Mouse (Mus musculus): ENCODE measurements around the gene Zfp740. TPM values are rescaled to one million over a fixed set of nuclear protein-coding genes. Genes with fewer than 3 reads are reported as not detected.
A peak's percentile ranks its signal among the peaks of the same experiment; 100 is the strongest.
"Not testable (repeated sequence)": the region's sequence is repeated elsewhere in the genome, so short reads cannot be mapped to it uniquely, and the experiment has no call there.

Gene Zfp740
- 67.5 and 71.1 TPM in 2 replicates for polyA plus RNA-seq (2014; fragmentation: Nextera tagmentation; extraction: Ambion mirVana)

- Histone ChIP-seq H3K27me3 (ENCODE audit: control insufficient read depth, insufficient read depth, low read length) (no peaks in the 10 kb centered on the region), H3K9ac (ENCODE audit: low read length) (peak within 1 kb of the TSS; percentile 86), H3K27ac (replicated peaks; ENCODE audit: low read depth, low read length) (peak within 1 kb of the TSS; percentile 99), H3K4me3 (ENCODE audit: low read depth, low read length) (peak within 1 kb of the TSS; percentile 79), H3K4me2 (ENCODE audit: low read depth, severe bottlenecking) (peak within 1 kb of the TSS; percentile 46), H3K9me3 (ENCODE audit: control insufficient read depth, low read length) (no peaks in the 10 kb centered on the region), H3K36me3 (ENCODE audit: control insufficient read depth, insufficient read depth, low read length) (peaks cover 8% of the 10 kb centered on the region; the same call in 1 of the 2 replicates), H3K4me1 (ENCODE audit: control insufficient read depth, insufficient read depth, low read length) (peaks cover 16% of the 10 kb centered on the region)
- peak; percentile 91 for ATAC-seq (ENCODE audit: insufficient number of reproducible peaks, low FRiP score, low TSS enrichment, low read depth)
- WGBS: under 1% methylated on average over 58 of the region's 68 CpGs
- peak; percentile 97 for DNase-seq (ENCODE audit: low spot score)
Observed at GRCm38 (mm10) chr15:102202971-102203834, at the start of gene Zfp740. Gene Zfp740, plus strand, starts transcription at chr15:102203249.

- ATAC-seq (ENCODE audit: insufficient number of reproducible peaks, low FRiP score, low TSS enrichment, low read depth); H3K9me3 ChIP-seq (ENCODE audit: control insufficient read depth, low read length); H3K4me3 ChIP-seq (ENCODE audit: low read depth, low read length); H3K4me2 ChIP-seq (ENCODE audit: low read depth, severe bottlenecking); H3K36me3 ChIP-seq (ENCODE audit: control insufficient read depth, insufficient read depth, low read length); H3K27ac ChIP-seq (replicated peaks; ENCODE audit: low read depth, low read length); H3K9ac ChIP-seq (ENCODE audit: low read length); DNase-seq (ENCODE audit: low spot score); H3K27me3 ChIP-seq (ENCODE audit: control insufficient read depth, insufficient read depth, low read length): not testable (repeated sequence)
- WGBS: 91% methylated on average over 6 of the region's 6 CpGs
- H3K4me1 ChIP-seq (ENCODE audit: control insufficient read depth, insufficient read depth, low read length): peaks cover 12% of the 10 kb centered on the region
Observed at GRCm38 (mm10) chr15:102155006-102155405, 48.0 kb upstream of the Zfp740 start.

GRCm38 (mm10) chr15:102156836-102157235 lies 46.2 kb upstream of the Zfp740 start:
- H3K4me3 ChIP-seq (ENCODE audit: low read depth, low read length): no peak overlapping the region
- ATAC-seq (ENCODE audit: insufficient number of reproducible peaks, low FRiP score, low TSS enrichment, low read depth) (no peak), DNase-seq (ENCODE audit: low spot score) (no peak)
- no peak overlapping the region for H3K9ac ChIP-seq (ENCODE audit: low read length)
- WGBS: 50% methylated on average over 20 of the region's 20 CpGs
- H3K4me2 ChIP-seq (ENCODE audit: low read depth, severe bottlenecking): no peak overlapping the region
- H3K4me1 ChIP-seq (ENCODE audit: control insufficient read depth, insufficient read depth, low read length): peaks cover 3% of the 10 kb centered on the region; the same call in 1 of the 2 replicates
- H3K27ac ChIP-seq (replicated peaks; ENCODE audit: low read depth, low read length): no peak overlapping the region
- no peaks in the 10 kb centered on the region for H3K27me3 ChIP-seq (ENCODE audit: control insufficient read depth, insufficient read depth, low read length)
- H3K9me3 ChIP-seq (ENCODE audit: control insufficient read depth, low read length): no peaks in the 10 kb centered on the region
- no peaks in the 10 kb centered on the region for H3K36me3 ChIP-seq (ENCODE audit: control insufficient read depth, insufficient read depth, low read length)

GRCm38 (mm10) chr15:102160415-102161060 lies 42.5 kb upstream of the Zfp740 start:
- no peak overlapping the region for H3K27ac ChIP-seq (replicated peaks; ENCODE audit: low read depth, low read length)
- WGBS: 57% methylated on average over 27 of the region's 27 CpGs
- no peaks in the 10 kb centered on the region for H3K36me3 ChIP-seq (ENCODE audit: control insufficient read depth, insufficient read depth, low read length)
- no peak for ATAC-seq (ENCODE audit: insufficient number of reproducible peaks, low FRiP score, low TSS enrichment, low read depth)
- H3K9me3 ChIP-seq (ENCODE audit: control insufficient read depth, low read length): no peaks in the 10 kb centered on the region
- no peak overlapping the region for H3K9ac ChIP-seq (ENCODE audit: low read length)
- no peak overlapping the region for H3K4me3 ChIP-seq (ENCODE audit: low read depth, low read length)
- DNase-seq (ENCODE audit: low spot score): no peak
- no peaks in the 10 kb centered on the region for H3K4me1 ChIP-seq (ENCODE audit: control insufficient read depth, insufficient read depth, low read length)
- no peaks in the 10 kb centered on the region for H3K27me3 ChIP-seq (ENCODE audit: control insufficient read depth, insufficient read depth, low read length)
- no peak overlapping the region for H3K4me2 ChIP-seq (ENCODE audit: low read depth, severe bottlenecking)

- Histone ChIP-seq H3K27ac (replicated peaks; ENCODE audit: low read depth, low read length) (no peak overlapping the region), H3K36me3 (ENCODE audit: control insufficient read depth, insufficient read depth, low read length) (no peaks in the 10 kb centered on the region), H3K4me1 (ENCODE audit: control insufficient read depth, insufficient read depth, low read length) (peaks cover 11% of the 10 kb centered on the region; the same call in 1 of the 2 replicates), H3K9ac (ENCODE audit: low read length) (no peak overlapping the region), H3K27me3 (ENCODE audit: control insufficient read depth, insufficient read depth, low read length) (no peaks in the 10 kb centered on the region), H3K9me3 (ENCODE audit: control insufficient read depth, low read length) (no peaks in the 10 kb centered on the region), H3K4me2 (ENCODE audit: low read depth, severe bottlenecking) (no peak overlapping the region), H3K4me3 (ENCODE audit: low read depth, low read length) (no peak overlapping the region)
- DNase-seq (ENCODE audit: low spot score) (no peak), ATAC-seq (ENCODE audit: insufficient number of reproducible peaks, low FRiP score, low TSS enrichment, low read depth) (no peak)
- WGBS: 62% methylated on average over 3 of the region's 3 CpGs
Observed at GRCm38 (mm10) chr15:102163900-102164693, 39.0 kb upstream of the Zfp740 start.

GRCm38 (mm10) chr15:102165468-102166100 lies 37.5 kb upstream of the Zfp740 start:
- H3K27me3 ChIP-seq (ENCODE audit: control insufficient read depth, insufficient read depth, low read length): no peaks in the 10 kb centered on the region
- 54% methylated on average over 6 of the region's 6 CpGs for WGBS
- no peak for DNase-seq (ENCODE audit: low spot score)
- no peak overlapping the region for H3K4me3 ChIP-seq (ENCODE audit: low read depth, low read length)
- no peak overlapping the region for H3K4me2 ChIP-seq (ENCODE audit: low read depth, severe bottlenecking)
- no peaks in the 10 kb centered on the region for H3K36me3 ChIP-seq (ENCODE audit: control insufficient read depth, insufficient read depth, low read length)
- no peaks in the 10 kb centered on the region for H3K9me3 ChIP-seq (ENCODE audit: control insufficient read depth, low read length)
- no peak for ATAC-seq (ENCODE audit: insufficient number of reproducible peaks, low FRiP score, low TSS enrichment, low read depth)
- H3K9ac ChIP-seq (ENCODE audit: low read length): no peak overlapping the region
- peaks cover 11% of the 10 kb centered on the region; the same call in 1 of the 2 replicates for H3K4me1 ChIP-seq (ENCODE audit: control insufficient read depth, insufficient read depth, low read length)
- H3K27ac ChIP-seq (replicated peaks; ENCODE audit: low read depth, low read length): no peak overlapping the region

GRCm38 (mm10) chr15:102167620-102168021 lies 35.4 kb upstream of the Zfp740 start:
- H3K4me2 ChIP-seq (ENCODE audit: low read depth, severe bottlenecking): no peak overlapping the region

More at GRCm38 (mm10) chr15:102167620-102168021, 35.4 kb upstream of the Zfp740 start:
- H3K4me3 ChIP-seq (ENCODE audit: low read depth, low read length): no peak overlapping the region
- H3K36me3 ChIP-seq (ENCODE audit: control insufficient read depth, insufficient read depth, low read length): no peaks in the 10 kb centered on the region
- H3K27ac ChIP-seq (replicated peaks; ENCODE audit: low read depth, low read length): no peak overlapping the region; the same call in 1 of the 2 replicates
- DNase-seq (ENCODE audit: low spot score) (peak; percentile 44), ATAC-seq (ENCODE audit: insufficient number of reproducible peaks, low FRiP score, low TSS enrichment, low read depth) (no peak)
- H3K9ac ChIP-seq (ENCODE audit: low read length): peak overlapping the region; percentile 18; the same call in 1 of the 2 replicates
- H3K4me1 ChIP-seq (ENCODE audit: control insufficient read depth, insufficient read depth, low read length): peaks cover 11% of the 10 kb centered on the region; the same call in 1 of the 2 replicates
- WGBS: 41% methylated on average over 6 of the region's 6 CpGs
- H3K27me3 ChIP-seq (ENCODE audit: control insufficient read depth, insufficient read depth, low read length): no peaks in the 10 kb centered on the region
- no peaks in the 10 kb centered on the region for H3K9me3 ChIP-seq (ENCODE audit: control insufficient read depth, low read length)
